Comparison of ENCODE assay signal across 24 mouse cellular contexts in genomic region chr7:139556746-139557526, GRCm38 (mm10). TPM values are rescaled to one million over a fixed set of nuclear protein-coding genes. Genes with fewer than 3 reads are reported as not detected.
DNase-seq lines count a peak whose midpoint lies in the region; ATAC-seq and TF ChIP-seq lines count a peak whose summit lies in the region.
"Had no signal": no experiment of that assay in that cellular context is flagged by ENCODE, and none has a peak within 500 bp of the region (broad histone marks: within the 10 kb centered on the region; RNA-seq: fewer than 3 reads in every experiment).

No protein-coding gene starts in this region.

- H3K27me3 ChIP-seq in forebrain, embryonic 12.5 days: peaks cover 66% of the 10 kb centered on the region
- 0 out of 2 replicates have a peak, but pooled peaks cover 3% of the 10 kb centered on the region for H3K27me3 ChIP-seq in forebrain, embryonic 16.5 days (replicated peaks; ENCODE audit: control insufficient read depth, insufficient read depth, low read length)
- H3K27me3 ChIP-seq in liver, postnatal 0 days (ENCODE audit: insufficient read depth, low read length): no peaks in the 10 kb centered on the region
- peaks cover 4% of the 10 kb centered on the region; the same call in 1 of the 2 replicates for H3K27me3 ChIP-seq in forebrain, embryonic 15.5 days
- H3K27me3 ChIP-seq: embryonic facial prominence, embryonic 15.5 days; megakaryocyte, embryonic 14.5 days had no signal

- H3K9me3 ChIP-seq in forebrain, embryonic 12.5 days: no peaks in the 10 kb centered on the region
- no peaks in the 10 kb centered on the region for H3K9me3 ChIP-seq in forebrain, embryonic 16.5 days (ENCODE audit: control insufficient read depth, low read length)
- no peaks in the 10 kb centered on the region for H3K9me3 ChIP-seq in liver, postnatal 0 days (ENCODE audit: low read length)
- no peaks in the 10 kb centered on the region for H3K9me3 ChIP-seq in forebrain, embryonic 15.5 days
- H3K9me3 ChIP-seq: embryonic facial prominence, embryonic 15.5 days; megakaryocyte, embryonic 14.5 days; neural tube, embryonic 15.5 days had no signal

- peaks cover 13% of the 10 kb centered on the region for H3K4me1 ChIP-seq in forebrain, embryonic 12.5 days
- 0 out of 2 replicates have a peak, but pooled peaks cover 5% of the 10 kb centered on the region for H3K4me1 ChIP-seq in forebrain, embryonic 16.5 days (replicated peaks; ENCODE audit: control insufficient read depth, insufficient read depth, low read length)
- no peaks in the 10 kb centered on the region for H3K4me1 ChIP-seq in liver, postnatal 0 days (ENCODE audit: insufficient read depth)
- H3K4me1 ChIP-seq in forebrain, embryonic 15.5 days: peaks cover 11% of the 10 kb centered on the region
- H3K4me1 ChIP-seq: embryonic facial prominence, embryonic 15.5 days had no signal

- no peak for TF ChIP-seq EP300 in liver, postnatal 0 days (IDR thresholded peaks at IDR 0.05; ENCODE audit: low read depth)

- H3K36me3 ChIP-seq in forebrain, embryonic 12.5 days (replicated peaks): no peaks in the 10 kb centered on the region
- no peaks in the 10 kb centered on the region for H3K36me3 ChIP-seq in forebrain, embryonic 16.5 days (ENCODE audit: control insufficient read depth, insufficient read depth)
- H3K36me3 ChIP-seq in liver, postnatal 0 days (replicated peaks; ENCODE audit: insufficient read depth, low read length): 0 out of 2 replicates have a peak, but pooled peaks cover 3% of the 10 kb centered on the region
- no peaks in the 10 kb centered on the region for H3K36me3 ChIP-seq in forebrain, embryonic 15.5 days
- H3K36me3 ChIP-seq: neural tube, embryonic 15.5 days had no signal

- no peak for TF ChIP-seq CTCF in liver, postnatal 0 days (IDR thresholded peaks at IDR 0.05; ENCODE audit: low read depth)

- ATAC-seq in forebrain, embryonic 12.5 days (ENCODE audit: low FRiP score): 0 out of 2 replicates have a peak, but pooled peaks have one; percentile 53
- no peak for ATAC-seq in forebrain, embryonic 16.5 days
- ATAC-seq in liver, postnatal 0 days: peak; percentile 48; the same call in 1 of the 2 replicates
- ATAC-seq in forebrain, embryonic 15.5 days (replicated peaks): no peak

- no peak overlapping the region for H3K4me2 ChIP-seq in forebrain, embryonic 12.5 days
- H3K4me2 ChIP-seq in forebrain, embryonic 16.5 days (ENCODE audit: low read length): no peak overlapping the region
- H3K4me2 ChIP-seq in liver, postnatal 0 days (ENCODE audit: low read depth, low read length): no peak overlapping the region
- H3K4me2 ChIP-seq in forebrain, embryonic 15.5 days (replicated peaks): no peak overlapping the region
- H3K4me2 ChIP-seq: embryonic facial prominence, embryonic 15.5 days; heart, embryonic 11.5 days; neural tube, embryonic 15.5 days had no signal

- H3K9ac ChIP-seq in forebrain, embryonic 12.5 days: no peak overlapping the region
- H3K9ac ChIP-seq in forebrain, embryonic 16.5 days (replicated peaks; ENCODE audit: low read depth, low read length): no peak overlapping the region
- no peak overlapping the region for H3K9ac ChIP-seq in liver, postnatal 0 days (replicated peaks)
- no peak overlapping the region for H3K9ac ChIP-seq in forebrain, embryonic 15.5 days (replicated peaks)
- H3K9ac ChIP-seq: embryonic facial prominence, embryonic 15.5 days; neural tube, embryonic 15.5 days had no signal

- WGBS in forebrain, embryonic 12.5 days: 13% methylated on average over 10 of the region's 10 CpGs
- WGBS in forebrain, embryonic 16.5 days: 16% methylated on average over 10 of the region's 10 CpGs
- 62% methylated on average over 10 of the region's 10 CpGs for WGBS in liver, postnatal 0 days (ENCODE audit: insufficient replicate concordance)
- 18% methylated on average over 10 of the region's 10 CpGs for WGBS in forebrain, embryonic 15.5 days

- no peak overlapping the region for H3K27ac ChIP-seq in forebrain, embryonic 12.5 days
- no peak overlapping the region for H3K27ac ChIP-seq in forebrain, embryonic 16.5 days (ENCODE audit: low read length)
- H3K27ac ChIP-seq in liver, postnatal 0 days (ENCODE audit: low read depth): no peak overlapping the region
- peak overlapping the region; percentile 37; the same call in 1 of the 2 replicates for H3K27ac ChIP-seq in forebrain, embryonic 15.5 days (replicated peaks)
- H3K27ac ChIP-seq: embryonic facial prominence, embryonic 15.5 days; gastrocnemius, adult 2 months; layer of hippocampus, adult 2 months; neural tube, embryonic 15.5 days had no signal

- no peak for DNase-seq in liver, postnatal 0 days
- no peak for DNase-seq in liver
- DNase-seq in retina, embryonic 14.5 days (ENCODE audit: low spot score): peak; percentile 48
- DNase-seq in thymus, postnatal 4 days: no peak
- no peak for DNase-seq in layer of hippocampus, postnatal 25 days (ENCODE audit: extremely low spot score in 1 of 2, low spot score in 1 of 2)
- DNase-seq: B cell, adult 2 months; cerebellum, adult 8-10 months; gastrocnemius, adult 2 months; heart, postnatal 14 days; kidney, adult 18-20 months; kidney, postnatal 14 days; lung, adult 18-20 months; right cerebral cortex, adult 18-20 months had no signal

- no peak overlapping the region for H3K4me3 ChIP-seq in forebrain, embryonic 12.5 days (replicated peaks)
- no peak overlapping the region for H3K4me3 ChIP-seq in forebrain, embryonic 16.5 days (replicated peaks; ENCODE audit: low read length)
- no peak overlapping the region for H3K4me3 ChIP-seq in liver, postnatal 0 days (ENCODE audit: low read depth, low read length)
- H3K4me3 ChIP-seq in forebrain, embryonic 15.5 days: no peak overlapping the region
- H3K4me3 ChIP-seq: embryonic facial prominence, embryonic 15.5 days; gastrocnemius, adult 2 months; layer of hippocampus, adult 2 months; megakaryocyte, embryonic 14.5 days; myocyte; neural tube, embryonic 15.5 days had no signal

RNA-seq across cellular contexts. Expression of gene Nkx6-2, which starts 25.7 kb away (rescaled TPM):
- polyA plus RNA-seq in forebrain, embryonic 12.5 days (2016; fragmentation: Nextera tagmentation; extraction: Ambion mirVana): 5.9 and 8.4 TPM in 2 replicates
- polyA plus RNA-seq in forebrain, embryonic 16.5 days (2015; fragmentation: Nextera tagmentation; extraction: Ambion mirVana): 1.1 and 1.4 TPM in 2 replicates
- polyA plus RNA-seq in liver, postnatal 0 days (2015; fragmentation: Nextera tagmentation; extraction: Ambion mirVana): not detected in 2 replicates
- polyA plus RNA-seq in forebrain, embryonic 15.5 days (2015; fragmentation: Nextera tagmentation; extraction: Ambion mirVana): 0.68 and 0.75 TPM in 2 replicates
- 10 to 100 TPM; 11.2 to 14.6 TPM for total RNA-seq in layer of hippocampus, postnatal 25 days (2021)
- total RNA-seq: adrenal gland, postnatal 4 days; gastrocnemius, adult 2 months had no signal
- polyA plus RNA-seq: embryonic facial prominence, embryonic 15.5 days; gonadal fat pad, adult 2 months; myocyte had no signal

Comparison
In these comparisons a context has a peak if more than half of its experiments do, and no peak if none do; other contexts are left out.
1. ATAC-seq: peak in forebrain, embryonic 12.5 days (single experiment) and liver, postnatal 0 days (single experiment); none in forebrain, embryonic 16.5 days (single experiment) and forebrain, embryonic 15.5 days (single experiment).